Mouse (Mus musculus) MEL (cell line): ENCODE measurements around the gene Dohh.

Experiments
- CTCF ChIP-seq, 3 experiments: IDR thresholded peaks in 2 of 3; conservative IDR thresholded peaks in 1 of 3; 2 replicates each; pipeline ENCODE4 v1.5.1; 2011 to 2012; ENCODE audit warnings: low read length in 3 of 3, low read depth in 2 of 3, mild to moderate bottlenecking in 2 of 3, improper control_type of control experiment in 1 of 3, inconsistent platforms in 1 of 3, mixed read lengths in 1 of 3, moderate library complexity in 1 of 3; ENCODE audit not compliant: control insufficient read depth in 1 of 3, insufficient read depth in 1 of 3, poor library complexity in 1 of 3, severe bottlenecking in 1 of 3
- EP300 ChIP-seq, 2 experiments: IDR thresholded peaks; 2 replicates each; pipeline ENCODE4 v1.6.1; 2011; ENCODE audit warnings: improper control_type of control experiment in 2 of 2, low read length in 2 of 2, low read depth in 1 of 2, mild to moderate bottlenecking in 1 of 2
- POLR2A ChIP-seq, 2 experiments: IDR thresholded peaks; 2 replicates each; pipeline ENCODE4 v1.6.1; 2011 to 2012; ENCODE audit warnings: low read length in 2 of 2, mild to moderate bottlenecking in 2 of 2, control low read depth in 1 of 2, improper control_type of control experiment in 1 of 2, low read depth in 1 of 2, moderate library complexity in 1 of 2; ENCODE audit not compliant: control insufficient read depth in 1 of 2, insufficient read depth in 1 of 2, poor library complexity in 1 of 2
- TAL1 ChIP-seq: IDR thresholded peaks from 2 replicates; pipeline ENCODE4 v1.6.1; 2012; ENCODE audit warnings: mild to moderate bottlenecking, inconsistent platforms, low read length, moderate library complexity, mixed read lengths
- ZC3H11A ChIP-seq: IDR thresholded peaks from 2 replicates; pipeline ENCODE4 v1.6.1; 2012; ENCODE audit warnings: low read depth, mild to moderate bottlenecking, inconsistent platforms, low read length, improper control_type of control experiment
- ZMIZ1 ChIP-seq: IDR thresholded peaks from 2 replicates; pipeline ENCODE4 v1.6.1; 2012; ENCODE audit warnings: low read depth, mild to moderate bottlenecking, inconsistent platforms, low read length, improper control_type of control experiment, moderate library complexity

DNA sequence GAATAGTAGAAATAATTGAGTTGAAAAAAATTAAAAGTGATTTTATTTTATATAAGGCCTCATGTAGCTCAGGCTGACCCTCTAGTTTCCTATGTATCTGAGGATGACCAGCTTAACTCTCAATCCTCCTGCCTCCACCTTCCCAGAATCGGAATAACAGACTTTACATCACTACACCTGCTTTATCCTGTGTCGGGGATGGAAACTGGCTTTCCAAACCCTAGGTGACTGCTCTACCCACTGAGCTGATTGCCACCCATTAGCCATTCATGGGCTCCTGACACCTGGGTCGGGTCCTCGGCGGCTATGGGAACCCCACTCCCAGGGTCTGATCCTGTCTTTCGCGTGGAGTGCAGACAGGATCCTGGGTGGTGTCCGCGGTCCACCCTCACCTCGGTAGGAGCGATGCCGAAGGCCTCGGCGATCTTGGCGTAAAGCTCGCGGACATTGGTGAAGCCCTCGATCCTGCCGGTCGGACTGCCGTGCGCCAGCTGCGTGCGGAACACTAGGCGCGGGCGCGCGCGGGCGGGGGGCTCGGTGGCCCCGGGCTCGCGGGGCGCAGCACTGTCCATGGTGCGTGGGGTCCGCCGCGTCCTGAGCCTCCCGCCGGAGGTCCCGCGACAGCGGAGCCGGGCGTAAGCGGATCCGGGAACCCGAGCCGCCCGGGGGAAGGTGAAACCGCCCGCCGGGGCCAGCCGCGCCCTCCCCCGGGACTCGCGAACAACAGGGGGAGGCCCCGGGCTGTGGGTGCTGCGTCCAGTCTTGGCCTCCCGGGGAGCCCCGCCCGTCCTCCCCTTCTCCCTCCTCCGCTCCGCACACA, 41.3 kb upstream of the Dohh start, which contains the start of gene Gipc3:
- TF ChIP-seq ZMIZ1 (no peak), TAL1 (no peak), ZC3H11A (no peak), CTCF (IDR thresholded peaks at IDR 0.05 in 2 of 3, conservative IDR thresholded peaks at IDR 0.05 in 1 of 3; ENCODE audit: control insufficient read depth in 1 of 3, insufficient read depth in 1 of 3, low read depth in 2 of 3, low read length in 3 of 3, poor library complexity in 1 of 3, severe bottlenecking in 1 of 3) (no peak), POLR2A (IDR thresholded peaks at IDR 0.05; ENCODE audit: control insufficient read depth in 1 of 2, insufficient read depth in 1 of 2, low read depth in 1 of 2, low read length in 2 of 2, poor library complexity in 1 of 2) (no peak), EP300 (IDR thresholded peaks at IDR 0.05; ENCODE audit: low read depth in 1 of 2, low read length in 2 of 2) (no peak)
